Mouse (Mus musculus) kidney, adult 2 months (tissue): ENCODE results near the gene Gm28048.

ENCODE experiments used
- CTCF ChIP-seq: fragments of 200-500 bp; conservative IDR thresholded peaks from 2 replicates; pipeline ENCODE4 v1.5.1; 2011; ENCODE audit warnings: low read depth, mild to moderate bottlenecking, control low read depth, low read length, moderate library complexity, mixed read lengths; ENCODE audit not compliant: insufficient read depth, insufficient read length
- POLR2A ChIP-seq: fragments of 200-500 bp; IDR thresholded peaks from one replicate; pipeline ENCODE4 v1.6.1; 2011; ENCODE audit warnings: low read depth, low read length, control low read depth

DNA sequence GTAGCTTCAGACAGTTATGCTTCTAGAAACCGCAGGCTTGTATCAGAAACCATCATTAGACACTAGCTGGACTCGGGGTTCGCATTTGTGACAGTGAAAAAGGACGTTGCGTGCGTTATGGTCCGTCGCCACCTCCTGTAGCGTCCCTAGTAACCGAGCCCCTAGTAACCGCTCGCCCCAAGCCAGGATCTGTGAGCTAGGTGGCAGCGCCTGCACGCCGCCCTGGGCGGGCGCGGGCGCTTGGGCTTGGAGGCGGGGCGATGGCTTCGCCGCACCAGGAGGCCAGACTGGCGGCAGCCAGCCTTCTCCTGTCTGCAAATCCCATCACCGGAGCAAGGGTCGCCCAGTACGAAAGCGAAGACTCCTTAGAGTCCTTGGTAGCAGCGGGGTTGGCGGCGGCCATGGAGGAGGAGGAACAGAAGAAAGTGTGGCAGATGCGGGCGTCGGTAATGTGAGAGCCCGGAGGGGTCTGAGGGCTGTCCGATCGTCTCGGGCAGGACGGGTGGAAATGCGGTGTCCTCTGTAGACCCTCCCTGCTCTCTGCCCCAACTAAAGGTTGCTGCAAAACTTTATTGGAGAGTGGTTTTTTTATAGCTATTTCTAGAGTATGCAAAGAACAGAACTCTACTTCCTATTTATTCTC lies 26.4 kb upstream of the Gm28048 start:
- 0 out of 2 replicates have a peak, but pooled peaks have one; percentile 14 for TF ChIP-seq CTCF
- no peak for TF ChIP-seq POLR2A
